Mouse (Mus musculus): ENCODE results near the gene Ccdc38.
A peak's percentile ranks its signal among the peaks of the same experiment; 100 is the strongest.

Ccdc38 gene

GRCm38 (mm10) chr10:93611419-93612007 lies 71.1 kb downstream of the Ccdc38 start:
- DNase-seq = peak; percentile 67 to 76

- no peak for DNase-seq
Measured at GRCm38 (mm10) chr10:93614850-93615249, 74.4 kb downstream of the Ccdc38 start.

GRCm38 (mm10) chr10:93620438-93621179 lies 80.2 kb downstream of the Ccdc38 start:
- no peak for DNase-seq

GRCm38 (mm10) chr10:93623725-93624124 lies 83.3 kb downstream of the Ccdc38 start:
- DNase-seq = no peak

GRCm38 (mm10) chr10:93624151-93624550 lies 83.7 kb downstream of the Ccdc38 start:
- DNase-seq = no peak

GRCm38 (mm10) chr10:93630310-93630709 lies 89.9 kb downstream of the Ccdc38 start:
- no peak for DNase-seq

- DNase-seq = no peak
Measured at GRCm38 (mm10) chr10:93632086-93632485, 91.7 kb downstream of the Ccdc38 start.

- peak; percentile 87 to 92 for DNase-seq
Measured at GRCm38 (mm10) chr10:93633563-93633962, 93.1 kb downstream of the Ccdc38 start.

Measured in cerebellum, postnatal 25 days (tissue).